Mouse (Mus musculus) ES-E14 (cell line): ENCODE measurements around the gene Gbf1. TPM values are rescaled to one million over a fixed set of nuclear protein-coding genes. Genes with fewer than 3 reads are reported as not detected.
A peak's percentile ranks its signal among the peaks of the same experiment; 100 is the strongest.

Source experiments
- DNase-seq: peaks from one replicate; pipeline ENCODE4 v3.0.0-alpha.2; 2013; ENCODE audit warnings: low read depth, low spot score
- H3K27ac ChIP-seq: 2 replicates; pipeline ENCODE4 v1.5.1; 2012; ENCODE audit warnings: low read depth, mild to moderate bottlenecking, low read length, moderate library complexity, mixed read lengths; ENCODE audit not compliant: poor library complexity, insufficient read depth, severe bottlenecking
- H3K36me3 ChIP-seq: 2 replicates; pipeline ENCODE4 v1.6.1; 2012; ENCODE audit warnings: mild to moderate bottlenecking, low read length, moderate library complexity, mixed read lengths; ENCODE audit not compliant: control insufficient read depth, poor library complexity, insufficient read depth, severe bottlenecking
- H3K4me1 ChIP-seq, 2 experiments: fragments of 150-350 bp in 1 of 2; sonication (generic) in 1 of 2; 2 replicates each; pipeline ENCODE4 v1.6.1; 2012; ENCODE audit warnings: low read length in 2 of 2, mild to moderate bottlenecking in 1 of 2, mixed read lengths in 1 of 2; ENCODE audit not compliant: control insufficient read depth in 2 of 2, insufficient read depth in 2 of 2, poor library complexity in 1 of 2
- H3K4me3 ChIP-seq, 2 experiments: fragments of 150-350 bp in 1 of 2; sonication (generic) in 1 of 2; 2 replicates each; pipeline ENCODE4 v1.5.1; 2012; ENCODE audit warnings: low read length in 2 of 2, low read depth in 1 of 2, mild to moderate bottlenecking in 1 of 2, mixed read lengths in 1 of 2; ENCODE audit not compliant: insufficient read depth in 1 of 2, poor library complexity in 1 of 2, severe bottlenecking in 1 of 2
- H3K9ac ChIP-seq: 2 replicates; pipeline ENCODE4 v1.6.1; 2012; ENCODE audit warnings: low read depth, mild to moderate bottlenecking, low read length, mixed read lengths; ENCODE audit not compliant: poor library complexity, insufficient read depth, severe bottlenecking
- H3K9me3 ChIP-seq: fragments of 150-350 bp; sonication (generic); 2 replicates; pipeline ENCODE4 v1.6.1; 2012; ENCODE audit warnings: low read depth, mild to moderate bottlenecking, low read length; ENCODE audit not compliant: control insufficient read depth, insufficient read depth
- CHD2 ChIP-seq: IDR thresholded peaks from 2 replicates; pipeline ENCODE4 v1.6.1; 2014; ENCODE audit warnings: mild to moderate bottlenecking, low read depth, low read length, inconsistent platforms
- HCFC1 ChIP-seq: IDR thresholded peaks from 2 replicates; pipeline ENCODE4 v1.6.1; 2012; ENCODE audit warnings: low read length, inconsistent platforms, borderline replicate concordance; ENCODE audit not compliant: insufficient read depth
- MAFK ChIP-seq: IDR thresholded peaks from 2 replicates; pipeline ENCODE4 v1.6.1; 2014; ENCODE audit warnings: mild to moderate bottlenecking, low read depth, low read length, inconsistent platforms; ENCODE audit not compliant: insufficient read depth
- ZC3H11A ChIP-seq: IDR thresholded peaks from 2 replicates; pipeline ENCODE4 v1.6.1; 2012; ENCODE audit warnings: low read depth, mild to moderate bottlenecking, inconsistent platforms, low read length, borderline replicate concordance
- ZNF384 ChIP-seq: IDR thresholded peaks from 2 replicates; pipeline ENCODE4 v1.6.1; 2012; ENCODE audit warnings: low read depth, low read length, inconsistent platforms
- in situ Hi-C, 2 experiments: fragments of 600-800 bp; cut with MboI; formaldehyde crosslinking; loops; one replicate each; pipeline ENCODE4 v1.15.1; 2025; ENCODE audit warnings: low sequenced_read_pairs in 2 of 2, inconsistent platforms in 1 of 2; ENCODE audit not compliant: unreplicated experiment in 2 of 2
- total RNA-seq: library from RNA; depleted of rRNA; stranded (reverse); fragments of 300-350 nt; gene quantifications from 2 replicates; pipeline ENCODE4 v1.2.3, GENCODE M21; 2012

The Gbf1 gene
- total RNA-seq, 1 experiment = 29.0 TPM

GRCm38 (mm10) chr19:46132577-46132976, 19.7 kb upstream of the Gbf1 start:
- H3K27ac ChIP-seq = no peak overlapping the region
- in situ Hi-C loops = loop anchor here (10.0 kb wide), 1 partner anchor 122 kb away; no protein-coding TSS in a partner anchor
- no peak overlapping the region for H3K4me3 ChIP-seq
- TF ChIP-seq MAFK (no peak), CHD2 (no peak)
- no peak for DNase-seq
- no peak overlapping the region for H3K9ac ChIP-seq
- 0 out of 4 replicates have a peak, but pooled peaks cover 1 to 3% of the 10 kb centered on the region in 2 experiments for H3K4me1 ChIP-seq
- no peaks in the 10 kb centered on the region for H3K9me3 ChIP-seq
- no peaks in the 10 kb centered on the region for H3K36me3 ChIP-seq

- no peak overlapping the region for H3K27ac ChIP-seq
Observed at GRCm38 (mm10) chr19:46135297-46135696, 17.0 kb upstream of the Gbf1 start.

GRCm38 (mm10) chr19:46135789-46136638, 16.3 kb upstream of the Gbf1 start:
- Histone ChIP-seq H3K36me3 (no peaks in the 10 kb centered on the region), H3K4me1 (0 out of 4 replicates have a peak, but pooled peaks cover 2 to 3% of the 10 kb centered on the region in 2 experiments)
- in situ Hi-C loops = loop anchor here (10.0 kb wide), 1 partner anchor 119 kb away; no protein-coding TSS in a partner anchor

More at GRCm38 (mm10) chr19:46135297-46135696, 17.0 kb upstream of the Gbf1 start:
- Histone ChIP-seq H3K9me3 (no peaks in the 10 kb centered on the region), H3K9ac (peak overlapping the region; percentile 32), H3K4me3 (peak overlapping the region; percentile 51 to 53), H3K4me1 (0 out of 4 replicates have a peak, but pooled peaks cover 2 to 3% of the 10 kb centered on the region in 2 experiments), H3K36me3 (no peaks in the 10 kb centered on the region)
- peak; percentile 78 for DNase-seq
- in situ Hi-C loops = loop anchor here (10.0 kb wide), 1 partner anchor 120 kb away; no protein-coding TSS in a partner anchor
- TF ChIP-seq ZC3H11A (peak; percentile 63; the same call in 1 of the 2 replicates), ZNF384 (no peak)

GRCm38 (mm10) chr19:46136639-46137580, 15.4 kb upstream of the Gbf1 start:
- DNase-seq = peak; percentile 90
- peak overlapping the region; percentile 22; the same call in 1 of the 2 replicates for H3K9ac ChIP-seq
- no peak overlapping the region for H3K27ac ChIP-seq
- H3K4me3 ChIP-seq = peak overlapping the region; percentile 51 to 53
- H3K36me3 ChIP-seq = no peaks in the 10 kb centered on the region
- TF ChIP-seq ZC3H11A = no peak
- no peak for TF ChIP-seq ZNF384
- no peak for TF ChIP-seq CHD2
- TF ChIP-seq HCFC1 = no peak
- TF ChIP-seq MAFK = no peak
- in situ Hi-C loops = loop anchor here (10.0 kb wide), 1 partner anchor 118 kb away; no protein-coding TSS in a partner anchor
- no peaks in the 10 kb centered on the region for H3K9me3 ChIP-seq
- 0 out of 4 replicates have a peak, but pooled peaks cover 2 to 3% of the 10 kb centered on the region in 2 experiments for H3K4me1 ChIP-seq

More at GRCm38 (mm10) chr19:46135789-46136638, 16.3 kb upstream of the Gbf1 start:
- H3K9me3 ChIP-seq = no peaks in the 10 kb centered on the region
- peak overlapping the region; percentile 51 to 53 for H3K4me3 ChIP-seq
- peak overlapping the region; percentile 32 for H3K9ac ChIP-seq
- no peak overlapping the region for H3K27ac ChIP-seq
- no peak for TF ChIP-seq MAFK
- TF ChIP-seq CHD2 = no peak
- no peak for TF ChIP-seq HCFC1
- no peak for TF ChIP-seq ZNF384
- TF ChIP-seq ZC3H11A = no peak
- DNase-seq = no peak
